Mouse (Mus musculus) heart, embryonic 13.5 days (tissue): ENCODE data around the gene Rpl27. TPM values are rescaled to one million over a fixed set of nuclear protein-coding genes. Genes with fewer than 3 reads are reported as not detected.
"Not testable (repeated sequence)": the region's sequence is repeated elsewhere in the genome, so short reads cannot be mapped to it uniquely, and the experiment has no call there.

ENCODE experiments used
- ATAC-seq: fragments of 200-750 bp; cut with Nextera tagmentation; 2 replicates; pipeline ENCODE4 v1.8.0; 2017; ENCODE audit warnings: moderate TSS enrichment; ENCODE audit not compliant: insufficient number of reproducible peaks, low FRiP score, low TSS enrichment; ENCODE audit errors: extremely low read depth
- H3K27ac ChIP-seq: fragments of 300-500 bp; sonication (generic); replicated peaks from 2 replicates; pipeline ENCODE4 v1.5.1; 2015; ENCODE audit warnings: moderate library complexity, mild to moderate bottlenecking, inconsistent platforms
- H3K27me3 ChIP-seq: fragments of 300-500 bp; sonication (generic); replicated peaks from 2 replicates; pipeline ENCODE4 v1.6.1; 2015; ENCODE audit warnings: mild to moderate bottlenecking, inconsistent platforms
- H3K36me3 ChIP-seq: fragments of 300-500 bp; sonication (generic); 2 replicates; pipeline ENCODE4 v1.6.1; 2015; ENCODE audit warnings: mild to moderate bottlenecking, inconsistent platforms
- H3K4me1 ChIP-seq: fragments of 300-500 bp; sonication (generic); 2 replicates; pipeline ENCODE4 v1.6.1; 2015; ENCODE audit warnings: inconsistent platforms
- H3K4me2 ChIP-seq: fragments of 300-500 bp; sonication (generic); 2 replicates; pipeline ENCODE4 v1.6.1; 2015; ENCODE audit warnings: inconsistent platforms, mild to moderate bottlenecking, moderate library complexity
- H3K4me3 ChIP-seq: fragments of 300-500 bp; sonication (generic); 2 replicates; pipeline ENCODE4 v1.5.1; 2015; ENCODE audit warnings: moderate library complexity, mild to moderate bottlenecking, inconsistent platforms
- H3K9ac ChIP-seq: fragments of 300-500 bp; sonication (generic); 2 replicates; pipeline ENCODE4 v1.6.1; 2015; ENCODE audit warnings: inconsistent platforms, mild to moderate bottlenecking, moderate library complexity
- H3K9me3 ChIP-seq: fragments of 300-500 bp; sonication (generic); 2 replicates; pipeline ENCODE4 v1.6.1; 2016; ENCODE audit warnings: inconsistent platforms
- WGBS: fragments of 180-500 bp; shearing (Covaris S2); methylation state at CpG from one replicate; pipeline ENCODE4 v1.1.7; 2015; ENCODE audit warnings: mixed read lengths; 5-methylcytosine and 5-hydroxymethylcytosine counted together
- polyA plus RNA-seq: library from polyadenylated mRNA; unstranded; fragments of >200 nt; fragmentation: Nextera tagmentation; extraction: Ambion mirVana; gene quantifications from 2 replicates; pipeline ENCODE4 v1.2.1, GENCODE M21; 2015

The Rpl27 gene
- polyA plus RNA-seq, 1 experiment from 2014 or later = 222 TPM

DNA sequence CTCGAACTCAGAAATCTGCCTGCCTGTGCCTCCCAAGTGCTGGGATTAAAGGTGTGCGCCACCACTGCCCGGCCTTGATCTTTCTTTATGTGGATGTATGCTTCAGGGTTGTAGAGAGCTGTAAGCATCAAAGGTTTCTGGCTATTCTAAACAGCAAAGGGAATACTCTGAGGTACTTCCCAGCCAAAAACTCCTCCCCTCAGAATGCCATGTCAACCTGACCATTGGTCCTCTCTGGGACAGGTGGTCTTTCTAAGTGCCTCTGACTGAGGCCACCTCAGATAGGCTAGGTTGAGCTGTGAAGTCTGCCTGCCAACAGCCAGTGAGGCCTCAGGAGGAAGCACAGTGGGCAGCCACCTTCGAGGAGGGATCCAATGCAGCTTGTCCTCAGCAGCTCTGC is 6.8 kb downstream of the Rpl27 start:
- H3K9ac ChIP-seq = peak overlapping the region; percentile 81
- ATAC-seq = no peak
- H3K4me2 ChIP-seq = peak overlapping the region; percentile 71
- H3K27ac ChIP-seq = peak overlapping the region; percentile 79; the same call in 1 of the 2 replicates
- peaks cover 24% of the 10 kb centered on the region for H3K36me3 ChIP-seq
- no peaks in the 10 kb centered on the region for H3K9me3 ChIP-seq
- WGBS = 75% methylated on average over 4 of the region's 4 CpGs
- H3K4me1 ChIP-seq = peaks cover 27% of the 10 kb centered on the region
- H3K4me3 ChIP-seq = peak overlapping the region; percentile 60
- no peaks in the 10 kb centered on the region for H3K27me3 ChIP-seq

DNA sequence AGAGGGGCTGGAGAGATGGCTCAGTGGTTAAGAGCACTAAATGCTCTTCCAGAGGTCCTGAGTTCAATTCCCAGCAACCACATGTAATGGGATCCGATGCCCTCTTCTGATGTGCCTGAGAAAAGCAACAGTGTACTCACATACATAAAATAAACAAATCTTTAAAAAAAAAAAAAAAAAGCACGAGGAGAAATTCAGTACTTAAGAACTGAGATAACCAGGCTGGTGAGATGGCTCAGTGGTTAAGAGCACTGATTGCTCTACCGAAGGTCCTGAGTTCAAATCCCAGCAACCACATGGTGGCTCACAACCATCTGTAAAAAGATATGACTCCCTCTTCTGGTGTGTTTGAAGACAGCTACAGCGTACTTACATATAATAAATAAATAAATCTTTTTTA is 7.5 kb downstream of the Rpl27 start:
- Histone ChIP-seq H3K4me1 (peaks cover 21% of the 10 kb centered on the region), H3K36me3 (peaks cover 17% of the 10 kb centered on the region), H3K4me2 (peak overlapping the region; percentile 71; the same call in 1 of the 2 replicates)
- not testable (repeated sequence) for H3K9me3 ChIP-seq, H3K27ac ChIP-seq, ATAC-seq, H3K9ac ChIP-seq, H3K27me3 ChIP-seq, H3K4me3 ChIP-seq
- WGBS = 79% methylated on average over 4 of the region's 4 CpGs

DNA sequence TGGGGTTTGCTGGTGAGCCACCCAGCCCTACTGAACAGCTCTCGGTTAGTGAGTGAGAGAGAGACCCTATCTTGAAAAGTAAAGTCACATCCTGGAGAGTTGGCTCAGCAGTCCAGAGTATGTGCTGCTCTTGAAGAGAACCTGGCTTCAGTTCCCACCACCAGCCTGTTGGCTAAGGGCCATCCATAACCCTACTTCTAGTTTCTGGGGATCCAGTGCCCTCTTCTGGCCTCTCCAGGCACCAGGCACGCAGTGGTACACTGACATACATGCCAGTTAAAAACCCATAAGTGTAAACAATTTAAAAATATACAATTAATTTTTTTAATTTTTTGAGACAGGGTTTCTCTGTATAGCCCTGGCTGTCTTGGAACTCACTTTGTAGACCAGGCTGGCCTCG is 8.3 kb downstream of the Rpl27 start:
- WGBS = 68% methylated on average over 3 of the region's 3 CpGs
- ATAC-seq = no peak

DNA sequence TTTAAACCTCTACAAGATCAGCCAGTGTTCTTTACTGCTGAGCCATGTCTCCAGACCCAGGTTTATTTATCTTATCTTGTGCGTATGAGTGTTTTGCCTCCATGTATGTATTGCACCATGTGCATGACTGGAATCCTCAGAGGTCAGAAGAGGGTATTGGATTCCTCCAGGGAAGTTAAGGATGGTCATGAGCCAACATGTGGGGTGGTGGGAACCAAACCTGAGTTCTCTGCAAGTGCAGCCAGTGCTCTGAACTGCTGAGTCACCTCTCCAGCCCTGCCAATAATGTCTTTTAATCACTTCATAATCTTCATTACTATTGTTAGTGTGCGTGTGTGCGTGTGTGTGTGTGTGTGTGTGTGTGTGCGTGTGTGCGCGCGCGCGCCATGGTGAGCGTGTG is 9.4 kb downstream of the Rpl27 start:
- peaks cover 21% of the 10 kb centered on the region for H3K4me1 ChIP-seq
- H3K4me3 ChIP-seq = no peak overlapping the region
- no peak overlapping the region for H3K27ac ChIP-seq
- H3K9ac ChIP-seq = no peak overlapping the region
- H3K27me3 ChIP-seq = no peaks in the 10 kb centered on the region
- ATAC-seq = no peak
- 90% methylated on average over 10 of the region's 10 CpGs for WGBS
- no peaks in the 10 kb centered on the region for H3K9me3 ChIP-seq
- peaks cover 2% of the 10 kb centered on the region for H3K36me3 ChIP-seq
- H3K4me2 ChIP-seq = no peak overlapping the region

More for the DNA sequence above, 8.3 kb downstream of the Rpl27 start:
- Histone ChIP-seq H3K36me3 (peaks cover 9% of the 10 kb centered on the region), H3K4me2 (no peak overlapping the region), H3K9ac (no peak overlapping the region), H3K9me3 (no peaks in the 10 kb centered on the region), H3K27me3 (no peaks in the 10 kb centered on the region), H3K4me3 (no peak overlapping the region), H3K4me1 (peaks cover 21% of the 10 kb centered on the region), H3K27ac (no peak overlapping the region)

DNA sequence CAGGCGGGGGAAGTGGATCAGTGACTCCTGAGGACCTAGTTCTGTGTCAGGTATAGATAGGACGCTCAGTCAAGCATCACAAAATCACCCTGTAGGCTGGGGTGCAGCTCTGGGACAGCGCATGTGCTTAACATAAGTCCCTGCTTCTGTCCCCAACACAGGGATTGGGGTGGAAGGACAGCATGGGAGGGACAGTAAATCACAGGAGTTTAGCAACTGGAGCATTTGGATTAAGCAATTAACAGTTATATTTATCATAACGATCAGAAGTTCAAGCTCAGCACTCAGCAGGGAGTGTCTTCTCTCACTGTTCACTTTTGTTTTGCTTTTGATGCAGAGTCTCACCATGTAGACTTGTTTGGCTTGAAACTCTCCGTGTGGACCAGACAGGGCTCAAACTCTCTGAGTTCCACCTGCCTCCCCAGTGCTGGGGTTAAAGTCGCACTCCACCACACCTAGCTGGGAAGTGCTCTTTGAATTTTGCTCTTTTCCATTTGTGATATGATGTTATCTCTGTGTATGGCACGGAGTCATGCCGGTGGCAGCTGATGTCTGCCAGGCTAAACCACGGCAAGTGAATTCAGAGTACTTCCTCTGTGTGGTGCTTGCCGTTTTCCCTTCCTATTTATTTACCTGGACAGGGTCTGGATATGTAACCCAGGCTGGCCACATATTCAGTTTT is 10.1 kb downstream of the Rpl27 start:
- H3K4me2 ChIP-seq = no peak overlapping the region
- H3K27ac ChIP-seq = no peak overlapping the region
- no peaks in the 10 kb centered on the region for H3K27me3 ChIP-seq
- H3K4me3 ChIP-seq = no peak overlapping the region
- no peaks in the 10 kb centered on the region for H3K9me3 ChIP-seq
- ATAC-seq = no peak
- peaks cover 21% of the 10 kb centered on the region for H3K4me1 ChIP-seq
- H3K36me3 ChIP-seq = peaks cover 7% of the 10 kb centered on the region
- H3K9ac ChIP-seq = no peak overlapping the region
- 62% methylated on average over 10 of the region's 10 CpGs for WGBS

DNA sequence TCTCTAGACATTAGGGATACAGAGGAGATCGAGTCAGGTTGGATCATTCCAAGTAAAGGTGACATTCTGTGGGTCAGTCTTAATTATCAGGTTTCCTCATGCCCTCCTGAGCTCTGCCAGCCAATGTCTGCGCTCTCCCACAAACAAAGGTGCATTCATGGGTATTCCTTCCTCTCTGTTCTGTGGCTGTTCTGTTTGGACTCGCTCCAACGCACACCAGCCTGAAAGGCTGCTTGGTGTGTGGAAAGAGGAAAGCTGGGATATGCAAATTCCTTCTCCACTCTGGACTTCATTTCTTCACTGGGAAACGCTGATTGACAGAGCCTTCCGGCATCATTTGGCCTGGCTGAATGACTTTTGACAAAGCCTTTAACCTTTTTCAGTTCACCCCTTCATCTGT is 12.6 kb downstream of the Rpl27 start:
- no peak for ATAC-seq
- no peak overlapping the region for H3K4me2 ChIP-seq
- 70% methylated on average over 6 of the region's 6 CpGs for WGBS
- H3K27ac ChIP-seq = no peak overlapping the region
- no peak overlapping the region for H3K4me3 ChIP-seq
- H3K9ac ChIP-seq = no peak overlapping the region
- no peaks in the 10 kb centered on the region for H3K9me3 ChIP-seq
- peaks cover 8% of the 10 kb centered on the region; the same call in 1 of the 2 replicates for H3K4me1 ChIP-seq
- peaks cover 32% of the 10 kb centered on the region for H3K36me3 ChIP-seq
- H3K27me3 ChIP-seq = no peaks in the 10 kb centered on the region

DNA sequence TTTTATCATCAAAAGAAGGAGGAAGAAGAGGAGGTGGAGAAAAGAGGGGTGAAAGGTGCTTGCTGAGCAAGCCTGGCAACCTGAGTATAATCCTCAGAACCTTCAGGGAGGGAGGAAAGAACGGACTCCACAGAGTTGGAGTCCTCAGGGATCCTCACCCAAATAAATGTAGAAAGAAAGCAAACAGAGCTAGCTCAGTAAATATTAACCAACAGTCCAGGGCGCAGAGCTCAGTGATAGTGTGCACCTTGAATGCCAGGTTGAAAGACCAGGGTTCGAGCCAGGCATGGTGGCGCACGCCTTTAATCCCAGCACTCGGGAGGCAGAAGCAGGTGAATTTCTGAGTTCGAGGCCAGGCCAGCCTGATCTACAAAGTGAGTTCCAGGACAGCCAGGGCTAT is 13.5 kb downstream of the Rpl27 start:
- Histone ChIP-seq H3K4me3 (no peak overlapping the region), H3K9me3 (no peaks in the 10 kb centered on the region), H3K27me3 (no peaks in the 10 kb centered on the region), H3K27ac (no peak overlapping the region), H3K4me2 (no peak overlapping the region), H3K9ac (no peak overlapping the region), H3K36me3 (peaks cover 41% of the 10 kb centered on the region), H3K4me1 (peaks cover 8% of the 10 kb centered on the region; the same call in 1 of the 2 replicates)
- WGBS = 90% methylated on average over 7 of the region's 7 CpGs
- ATAC-seq = no peak

DNA sequence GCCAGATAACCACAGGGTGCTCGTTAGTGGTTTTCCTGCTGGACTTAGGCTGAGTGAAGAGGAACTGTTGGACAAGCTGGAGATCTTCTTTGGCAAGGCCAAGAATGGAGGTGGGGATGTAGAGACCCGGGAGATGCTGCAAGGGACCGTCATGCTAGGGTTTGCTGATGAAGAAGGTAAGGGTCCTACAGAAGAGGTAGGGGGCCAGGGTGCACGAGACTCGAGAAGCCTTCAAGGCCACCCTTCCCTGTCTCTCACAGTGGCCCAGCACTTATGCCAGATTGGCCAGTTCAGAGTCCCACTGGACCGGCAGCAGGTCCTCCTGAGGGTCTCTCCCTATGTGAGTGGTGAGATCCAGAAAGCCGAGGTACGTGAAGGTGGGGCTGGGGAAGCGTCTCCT is 15.5 kb downstream of the Rpl27 start:
- WGBS = 88% methylated on average over 9 of the region's 9 CpGs
- Histone ChIP-seq H3K27me3 (no peaks in the 10 kb centered on the region), H3K4me1 (peaks cover 11% of the 10 kb centered on the region), H3K9ac (no peak overlapping the region), H3K27ac (no peak overlapping the region), H3K4me2 (no peak overlapping the region), H3K4me3 (no peak overlapping the region), H3K9me3 (no peaks in the 10 kb centered on the region), H3K36me3 (peaks cover 61% of the 10 kb centered on the region)
- ATAC-seq = no peak

DNA sequence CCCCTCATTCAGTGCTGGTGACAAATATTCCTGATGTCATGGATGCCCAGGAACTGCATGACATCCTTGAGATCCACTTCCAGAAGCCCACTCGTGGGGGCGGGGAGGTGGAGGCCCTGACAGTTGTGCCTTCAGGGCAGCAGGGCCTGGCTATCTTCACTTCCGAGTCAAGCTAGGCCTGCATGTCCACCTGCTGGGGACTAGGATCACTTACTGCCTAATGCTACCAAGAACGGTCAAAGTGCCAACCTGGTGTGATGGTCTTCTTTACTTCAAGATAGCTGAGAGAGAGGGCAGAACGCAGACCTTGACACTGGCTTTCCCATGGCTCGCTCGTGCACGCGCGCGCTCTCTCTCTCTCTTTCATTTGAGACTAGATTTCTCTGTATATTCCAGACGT is 16.1 kb downstream of the Rpl27 start:
- 81% methylated on average over 12 of the region's 12 CpGs for WGBS
- Histone ChIP-seq H3K9me3 (no peaks in the 10 kb centered on the region), H3K4me2 (no peak overlapping the region), H3K36me3 (peaks cover 64% of the 10 kb centered on the region), H3K4me3 (no peak overlapping the region), H3K27ac (no peak overlapping the region), H3K4me1 (peaks cover 17% of the 10 kb centered on the region), H3K27me3 (no peaks in the 10 kb centered on the region), H3K9ac (no peak overlapping the region)
- ATAC-seq = no peak

DNA sequence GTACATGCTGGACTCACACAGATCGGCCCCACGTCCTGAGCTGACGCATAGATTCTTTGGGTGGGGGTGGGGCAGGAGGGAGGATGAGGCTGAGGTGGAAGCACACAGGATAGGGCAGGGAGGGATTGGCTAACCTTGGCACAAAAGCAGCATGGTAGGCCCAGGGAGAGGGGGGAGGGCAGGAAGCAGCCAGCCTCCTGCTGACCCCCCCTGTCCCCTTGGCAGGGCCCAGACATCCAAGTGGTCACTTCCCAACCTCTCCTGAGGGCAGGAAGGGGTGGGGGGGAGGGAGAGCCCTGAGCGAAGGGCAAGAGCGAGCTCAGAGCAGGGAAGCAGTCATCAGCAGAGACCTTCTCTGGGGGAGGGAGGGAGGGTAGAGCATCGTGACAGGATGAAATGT is 17.6 kb downstream of the Rpl27 start:
- no peaks in the 10 kb centered on the region for H3K9me3 ChIP-seq
- H3K4me3 ChIP-seq = no peak overlapping the region
- H3K4me2 ChIP-seq = no peak overlapping the region
- H3K27me3 ChIP-seq = no peaks in the 10 kb centered on the region
- H3K4me1 ChIP-seq = peaks cover 29% of the 10 kb centered on the region
- H3K27ac ChIP-seq = no peak overlapping the region
- ATAC-seq = no peak
- H3K36me3 ChIP-seq = peaks cover 64% of the 10 kb centered on the region
- H3K9ac ChIP-seq = no peak overlapping the region
- WGBS = 37% methylated on average over 6 of the region's 6 CpGs

DNA sequence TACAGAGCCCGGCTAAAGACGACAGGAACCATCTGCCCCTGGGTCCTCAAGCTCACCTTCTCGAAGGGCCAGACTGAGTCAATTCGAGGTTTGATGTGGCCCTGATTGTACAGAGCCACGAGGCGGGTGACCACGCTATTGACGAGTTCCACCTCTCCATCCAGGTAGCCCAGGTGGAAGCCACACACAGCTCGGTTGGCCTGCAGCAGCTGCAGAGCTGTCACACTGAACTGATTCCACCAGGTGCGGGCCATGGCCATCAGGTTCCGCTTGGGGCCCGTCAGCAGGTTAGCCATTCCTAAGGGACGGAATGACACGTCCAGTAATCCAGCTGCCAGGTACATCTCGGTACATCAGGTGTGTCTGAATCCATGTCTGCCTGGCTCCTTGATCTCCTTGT is 18.2 kb downstream of the Rpl27 start:
- WGBS = 81% methylated on average over 15 of the region's 15 CpGs
- H3K4me3 ChIP-seq = no peak overlapping the region
- peaks cover 31% of the 10 kb centered on the region for H3K4me1 ChIP-seq
- no peaks in the 10 kb centered on the region for H3K9me3 ChIP-seq
- H3K9ac ChIP-seq = no peak overlapping the region
- H3K27me3 ChIP-seq = no peaks in the 10 kb centered on the region
- no peak for ATAC-seq
- peaks cover 64% of the 10 kb centered on the region for H3K36me3 ChIP-seq
- no peak overlapping the region for H3K27ac ChIP-seq
- no peak overlapping the region for H3K4me2 ChIP-seq

DNA sequence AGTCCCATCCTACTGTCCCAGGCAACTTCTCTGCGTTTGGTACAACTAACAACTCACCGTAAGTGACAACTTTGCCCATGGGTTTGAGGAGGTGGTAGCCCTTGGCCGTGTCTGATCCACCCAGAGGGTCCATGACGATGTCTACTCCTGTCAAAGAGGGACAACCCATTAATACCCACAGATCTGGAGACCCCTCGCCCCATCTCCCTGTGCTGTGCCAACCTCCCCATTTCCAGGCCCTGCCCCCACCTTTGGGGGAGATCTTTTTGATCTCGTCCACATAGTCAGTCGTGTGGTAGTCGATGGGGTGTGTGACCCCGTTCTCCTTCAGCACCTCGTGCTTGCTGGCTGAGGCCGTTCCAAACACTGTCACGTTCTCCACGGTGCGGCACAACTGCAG is 20.0 kb downstream of the Rpl27 start:
- Histone ChIP-seq H3K27me3 (no peaks in the 10 kb centered on the region), H3K9ac (no peak overlapping the region), H3K27ac (no peak overlapping the region), H3K36me3 (peaks cover 58% of the 10 kb centered on the region), H3K9me3 (no peaks in the 10 kb centered on the region), H3K4me3 (no peak overlapping the region), H3K4me2 (no peak overlapping the region), H3K4me1 (peaks cover 41% of the 10 kb centered on the region)
- no peak for ATAC-seq
- 85% methylated on average over 14 of the region's 14 CpGs for WGBS
